Comparison of ENCODE assay signal across 19 mouse cellular contexts in the genomic region with DNA sequence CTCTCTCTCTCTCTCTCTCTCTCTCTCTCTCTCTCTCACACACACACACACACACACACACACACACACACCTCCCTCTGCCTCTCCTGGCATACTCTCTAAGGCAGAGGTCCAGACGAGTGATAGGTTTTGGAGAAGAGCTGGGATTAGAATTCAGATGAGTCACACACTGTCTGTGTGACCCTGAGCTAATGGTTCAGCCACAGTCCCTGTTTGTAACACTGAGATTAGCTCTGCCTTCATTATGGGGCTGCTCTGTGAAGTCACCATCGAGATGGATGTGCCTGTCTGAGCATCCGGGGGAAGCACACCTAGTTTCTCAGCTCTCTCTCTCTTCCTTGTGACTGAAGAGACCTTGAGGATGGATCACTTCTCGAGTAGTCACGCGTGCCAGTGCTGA.
A peak's percentile ranks its signal among the peaks of the same experiment; 100 is the strongest.
DNase-seq lines count a peak whose midpoint lies in the region; ATAC-seq and TF ChIP-seq lines count a peak whose summit lies in the region.
"Had no signal": no experiment of that assay in that cellular context is flagged by ENCODE, and none has a peak within 500 bp of the region (broad histone marks: within the 10 kb centered on the region; RNA-seq: fewer than 3 reads in every experiment).

No protein-coding gene starts in this region.

- TF ChIP-seq CTCF in Patski (IDR thresholded peaks at IDR 0.05): no peak
- TF ChIP-seq CTCF in lung, adult 2 months (IDR thresholded peaks at IDR 0.05; ENCODE audit: insufficient read depth, low read length): no peak
- no peak for TF ChIP-seq CTCF in gastrocnemius, adult 2 months (IDR thresholded peaks at IDR 0.05)

- WGBS in hindbrain, embryonic 15.5 days: 60% methylated on average over 6 of the region's 6 CpGs
- WGBS in hindbrain, embryonic 12.5 days: 75% methylated on average over 6 of the region's 6 CpGs
- WGBS in lung, adult 2 months: 70% methylated on average over 6 of the region's 6 CpGs

- intact Hi-C loops in gastrocnemius, adult 2 months (cut with DNase I): no loop called here

- H3K4me2 ChIP-seq in hindbrain, embryonic 15.5 days: no peak overlapping the region
- H3K4me2 ChIP-seq in hindbrain, embryonic 12.5 days (replicated peaks): no peak overlapping the region
- H3K4me2 ChIP-seq: embryonic facial prominence, embryonic 12.5 days; forebrain, embryonic 15.5 days; heart, embryonic 12.5 days; intestine, embryonic 15.5 days; kidney, embryonic 15.5 days had no signal

- CTCF ChIA-PET in Patski (lab: Charles Lee): interaction anchor here (1.0 to 1.9 kb wide), 2 partner anchors 9 to 162 kb away, joined by 3 to 5 read pairs; no protein-coding TSS in a partner anchor

- no peaks in the 10 kb centered on the region for H3K36me3 ChIP-seq in hindbrain, embryonic 15.5 days
- H3K36me3 ChIP-seq in hindbrain, embryonic 12.5 days: peaks cover 3% of the 10 kb centered on the region; the same call in 1 of the 2 replicates
- H3K36me3 ChIP-seq: embryonic facial prominence, embryonic 12.5 days; forebrain, embryonic 15.5 days; heart, embryonic 12.5 days; intestine, embryonic 15.5 days had no signal

- DNase-seq in adrenal gland, postnatal 14 days: peak; percentile 24
- no peak for DNase-seq in adrenal gland, postnatal 25 days
- peak; percentile 55 for DNase-seq in Patski (ENCODE audit: low read depth, low spot score)
- DNase-seq in lung, adult 2 months: no peak
- DNase-seq in gastrocnemius, adult 2 months: no peak
- DNase-seq: cerebellum, adult 11 months; cerebellum, adult 8-10 months; cerebellum, postnatal 14 days; gastrocnemius, postnatal 10 days; heart, adult 2 months; kidney, adult 2 months had no signal

- no peak overlapping the region for H3K27ac ChIP-seq in hindbrain, embryonic 15.5 days (replicated peaks)
- no peak overlapping the region for H3K27ac ChIP-seq in hindbrain, embryonic 12.5 days
- no peak overlapping the region for H3K27ac ChIP-seq in gastrocnemius, adult 2 months
- H3K27ac ChIP-seq: embryonic facial prominence, embryonic 12.5 days; forebrain, embryonic 15.5 days; heart, adult 2 months; hindbrain, embryonic 10.5 days; intestine, embryonic 15.5 days; kidney, embryonic 15.5 days had no signal

- in situ Hi-C loops in Patski (cut with MboI; ENCODE audit: low pct_unique_long_range_greater_than_20kb): loop anchor here (5.0 kb wide), 1 partner anchor 147 kb away; no protein-coding TSS in a partner anchor

- POLR2A ChIA-PET in Patski (lab: Charles Lee): interaction anchor here (0.5 to 0.7 kb wide), 2 partner anchors 15 to 93 kb away, joined by 3 read pairs; no protein-coding TSS in a partner anchor

- ATAC-seq in hindbrain, embryonic 15.5 days (ENCODE audit: low FRiP score, low read depth): peak; percentile 40
- no peak for ATAC-seq in hindbrain, embryonic 12.5 days (ENCODE audit: low FRiP score)
- ATAC-seq in Patski: peak; percentile 95
- ATAC-seq: forebrain, embryonic 15.5 days; intestine, embryonic 15.5 days had no signal

- no peak for TF ChIP-seq POLR2A in lung, adult 2 months (IDR thresholded peaks at IDR 0.05; ENCODE audit: borderline replicate concordance, extremely low read depth, low read depth, low read length)

- H3K9me3 ChIP-seq in hindbrain, embryonic 15.5 days: no peaks in the 10 kb centered on the region
- no peaks in the 10 kb centered on the region for H3K9me3 ChIP-seq in hindbrain, embryonic 12.5 days (replicated peaks)
- H3K9me3 ChIP-seq: embryonic facial prominence, embryonic 12.5 days; forebrain, embryonic 15.5 days; heart, embryonic 12.5 days; hindbrain, embryonic 10.5 days; intestine, embryonic 15.5 days; kidney, embryonic 15.5 days had no signal

- H3K4me1 ChIP-seq in hindbrain, embryonic 15.5 days (replicated peaks): peaks cover 32% of the 10 kb centered on the region
- peaks cover 20% of the 10 kb centered on the region for H3K4me1 ChIP-seq in hindbrain, embryonic 12.5 days
- 0 out of 2 replicates have a peak, but pooled peaks cover 2% of the 10 kb centered on the region for H3K4me1 ChIP-seq in lung, adult 2 months (ENCODE audit: control insufficient read depth, insufficient read depth, low read length)

- no peaks in the 10 kb centered on the region for H3K27me3 ChIP-seq in hindbrain, embryonic 15.5 days
- H3K27me3 ChIP-seq in hindbrain, embryonic 12.5 days: no peaks in the 10 kb centered on the region
- no peaks in the 10 kb centered on the region for H3K27me3 ChIP-seq in Patski
- H3K27me3 ChIP-seq: embryonic facial prominence, embryonic 12.5 days; forebrain, embryonic 15.5 days; heart, embryonic 12.5 days; intestine, embryonic 15.5 days; kidney, embryonic 15.5 days had no signal

- H3K9ac ChIP-seq in hindbrain, embryonic 15.5 days: no peak overlapping the region
- H3K9ac ChIP-seq in hindbrain, embryonic 12.5 days: no peak overlapping the region
- H3K9ac ChIP-seq: embryonic facial prominence, embryonic 12.5 days; forebrain, embryonic 15.5 days; heart, embryonic 12.5 days; intestine, embryonic 15.5 days; kidney, embryonic 15.5 days had no signal

- H3K4me3 ChIP-seq in hindbrain, embryonic 15.5 days: no peak overlapping the region
- no peak overlapping the region for H3K4me3 ChIP-seq in hindbrain, embryonic 12.5 days
- H3K4me3 ChIP-seq in lung, adult 2 months (replicated peaks; ENCODE audit: extremely low read depth, low read depth, low read length): no peak overlapping the region
- H3K4me3 ChIP-seq in gastrocnemius, adult 2 months: no peak overlapping the region
- H3K4me3 ChIP-seq: embryonic facial prominence, embryonic 12.5 days; forebrain, embryonic 15.5 days; heart, adult 2 months; heart, embryonic 12.5 days; hindbrain, embryonic 10.5 days; intestine, embryonic 15.5 days; kidney, embryonic 15.5 days had no signal

Comparison
In these comparisons a context has a peak if more than half of its experiments do, and no peak if none do; other contexts are left out.
1. DNase-seq: peak in adrenal gland, postnatal 14 days (single experiment) and Patski (single experiment); none in adrenal gland, postnatal 25 days (single experiment), lung, adult 2 months (single experiment) and gastrocnemius, adult 2 months (single experiment).